Mouse (Mus musculus): ENCODE measurements around the gene Cog8.

The Cog8 gene

DNA sequence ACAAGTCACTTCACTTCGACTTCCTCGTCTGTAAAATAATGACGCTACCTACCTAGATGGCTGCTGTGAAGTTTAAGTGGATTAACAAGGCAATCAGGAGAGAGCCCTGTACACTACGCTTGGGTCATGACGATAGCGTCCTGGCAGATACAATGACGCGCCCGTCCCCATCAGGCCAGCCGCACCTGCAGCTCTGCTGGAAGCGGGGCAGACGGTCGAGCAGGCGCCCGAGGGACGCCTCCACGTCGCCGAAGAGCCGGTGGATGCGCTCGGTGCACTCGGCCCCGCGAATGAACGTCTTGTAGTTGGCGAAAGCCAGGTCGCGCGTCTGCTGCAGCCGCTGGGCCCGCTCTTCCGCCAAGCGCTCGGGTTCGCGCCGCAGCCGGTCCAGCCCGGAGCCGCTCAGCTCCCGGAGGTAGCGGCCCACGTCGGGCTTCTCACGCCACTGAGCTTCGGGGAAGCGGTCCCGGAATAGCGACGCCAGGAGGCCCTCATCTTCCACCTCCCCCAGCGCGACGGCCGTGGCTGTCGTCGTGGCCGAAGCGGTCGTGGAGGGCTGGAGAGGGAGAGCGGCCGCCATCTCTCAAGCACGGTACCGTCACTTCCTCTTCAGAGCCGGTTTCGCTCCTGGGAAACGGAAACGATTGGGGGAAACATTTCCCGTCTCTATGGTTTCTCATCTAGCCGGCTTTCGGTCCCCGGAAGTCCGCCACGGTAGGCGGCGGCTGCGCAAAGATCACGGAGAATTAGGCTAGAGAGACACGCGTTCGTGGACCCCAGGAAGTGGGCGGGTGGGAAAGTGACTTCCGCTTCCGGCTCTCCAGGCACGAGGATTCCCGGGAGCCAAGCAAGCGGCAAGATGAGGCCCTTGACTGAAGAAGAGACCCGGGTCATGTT, at the start of gene Cog8, which contains the start of gene Nip7:
Cog8 (minus strand) TSS at position 614 of the 897 bp plus-strand sequence.
Nip7 (plus strand) TSS at position 802 of the 897 bp plus-strand sequence.
- peak; percentile 95 for DNase-seq (ENCODE audit: low spot score)

DNA sequence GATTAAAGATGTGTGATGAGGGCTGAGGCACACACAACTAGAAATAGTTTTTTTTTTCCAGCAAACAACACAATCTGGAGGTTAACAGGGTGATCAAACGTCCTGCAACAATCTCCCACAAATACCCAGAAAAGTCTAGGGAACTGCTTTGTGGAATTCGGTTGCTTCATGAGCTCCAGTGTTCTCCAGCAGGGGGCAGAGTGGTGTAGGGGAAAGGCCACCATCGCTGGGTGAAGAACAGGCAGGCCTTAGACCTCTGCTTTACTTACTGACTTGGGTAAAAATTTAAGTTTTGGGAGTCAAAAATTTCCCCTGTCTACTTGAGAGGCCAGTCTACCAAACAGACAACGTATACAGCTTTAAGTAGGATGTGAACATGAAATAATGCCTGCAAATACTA, 48.1 kb upstream of the Cog8 start:
- peak; percentile 55 for DNase-seq (ENCODE audit: low spot score)

GRCm38 (mm10) chr8:107100635-107101034, 44.1 kb upstream of the Cog8 start:
- DNase-seq (ENCODE audit: low spot score) = no peak

GRCm38 (mm10) chr8:107096366-107097036, 40.0 kb upstream of the Cog8 start, which contains the start of gene Terf2:
Gene Terf2 (minus strand): TSS chr8:107096547.
- peak; percentile 83 for DNase-seq (ENCODE audit: low spot score)

DNA sequence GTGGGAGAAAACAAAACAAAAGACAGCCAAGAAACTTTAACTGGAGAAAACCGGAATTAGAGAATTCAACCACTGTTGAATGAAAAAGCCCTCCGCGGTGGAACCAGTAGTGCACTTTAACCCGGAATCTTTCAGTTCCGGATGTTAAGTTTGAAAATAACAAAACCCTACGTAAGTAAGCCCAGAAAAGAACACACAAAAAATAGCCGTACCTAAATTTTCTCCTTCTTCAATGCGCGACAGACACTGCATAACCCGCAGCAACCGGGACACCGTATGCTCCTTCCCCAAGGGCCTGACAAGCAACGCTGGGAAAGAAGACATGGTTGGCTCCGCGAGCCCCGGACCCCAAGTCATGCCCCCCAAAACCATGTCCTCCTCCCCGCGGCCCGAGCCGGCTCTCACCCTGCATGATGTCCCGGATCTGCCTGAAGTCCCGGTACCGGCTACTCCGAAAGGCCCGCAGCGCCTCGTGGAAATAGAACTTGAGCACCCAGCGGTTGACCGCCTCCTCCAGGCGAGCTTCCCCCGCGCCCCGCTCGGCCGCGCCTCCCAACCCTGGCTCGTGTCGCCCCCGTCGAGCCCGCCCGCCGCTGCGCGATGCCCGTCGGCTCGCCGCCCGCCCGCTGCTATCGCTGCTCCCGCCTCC, 39.4 kb upstream of the Cog8 start:
- peak; percentile 45 for DNase-seq (ENCODE audit: low spot score)

DNA sequence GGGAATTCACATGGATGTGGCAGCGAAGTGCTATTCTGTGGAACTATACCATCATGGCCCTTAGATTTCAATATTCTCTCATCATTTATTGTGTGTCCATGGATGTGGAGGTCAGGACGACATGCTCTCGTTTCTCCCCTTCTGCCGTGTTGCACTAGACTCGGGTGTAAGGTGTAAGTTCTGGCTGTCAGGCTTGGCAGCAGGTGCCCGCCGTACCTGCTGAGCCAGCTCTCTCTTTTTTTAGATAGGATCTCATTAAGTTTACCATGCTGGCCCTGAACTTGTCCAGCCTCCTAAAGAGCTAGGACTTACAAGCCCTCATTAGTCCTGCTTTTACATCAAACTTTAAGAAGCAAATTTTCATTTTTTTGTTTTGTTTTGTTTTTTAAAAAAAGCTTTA, 34.0 kb upstream of the Cog8 start:
- no peak for DNase-seq (ENCODE audit: low spot score)

GRCm38 (mm10) chr8:107088526-107089063, 32.1 kb upstream of the Cog8 start:
- no peak for DNase-seq (ENCODE audit: low spot score)

GRCm38 (mm10) chr8:107086018-107086417, 29.5 kb upstream of the Cog8 start:
- DNase-seq (ENCODE audit: low spot score) = no peak

- no peak for DNase-seq (ENCODE audit: low spot score)
These were observed 28.9 kb upstream of the Cog8 start for GRCm38 (mm10) chr8:107085358-107085757.

DNA sequence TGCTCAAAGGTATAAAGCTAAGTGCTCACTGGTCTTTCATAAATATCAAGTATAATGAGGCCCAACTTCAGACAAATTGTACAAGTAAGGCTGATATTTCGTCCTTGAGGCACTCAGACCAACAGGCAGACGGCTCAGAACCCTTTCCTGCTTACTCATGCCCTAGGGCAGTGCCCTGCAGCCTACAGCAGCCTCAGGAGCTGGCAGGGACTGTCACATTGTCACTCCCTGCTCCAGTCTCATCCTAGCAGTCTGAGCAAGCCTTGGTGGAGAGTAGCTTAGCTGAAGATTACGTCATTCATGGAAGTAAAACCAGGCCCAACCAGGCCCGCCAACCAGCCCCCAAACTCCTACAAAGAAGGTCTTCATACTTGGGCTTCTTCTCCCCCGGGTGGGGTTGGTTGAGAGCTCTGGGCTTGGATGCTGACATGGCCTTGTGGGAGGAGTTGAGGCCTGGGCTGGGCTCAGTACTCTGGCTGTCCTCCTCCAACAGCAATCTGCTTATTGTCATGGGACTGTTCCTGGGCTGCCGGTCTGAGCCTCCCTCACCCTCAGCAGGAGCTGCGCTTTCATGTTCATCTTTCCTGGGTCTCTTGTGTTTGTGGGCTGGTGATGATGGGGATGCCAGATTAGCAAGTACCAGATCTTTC, 19.9 kb upstream of the Cog8 start:
- DNase-seq (ENCODE audit: low spot score) = no peak

DNA sequence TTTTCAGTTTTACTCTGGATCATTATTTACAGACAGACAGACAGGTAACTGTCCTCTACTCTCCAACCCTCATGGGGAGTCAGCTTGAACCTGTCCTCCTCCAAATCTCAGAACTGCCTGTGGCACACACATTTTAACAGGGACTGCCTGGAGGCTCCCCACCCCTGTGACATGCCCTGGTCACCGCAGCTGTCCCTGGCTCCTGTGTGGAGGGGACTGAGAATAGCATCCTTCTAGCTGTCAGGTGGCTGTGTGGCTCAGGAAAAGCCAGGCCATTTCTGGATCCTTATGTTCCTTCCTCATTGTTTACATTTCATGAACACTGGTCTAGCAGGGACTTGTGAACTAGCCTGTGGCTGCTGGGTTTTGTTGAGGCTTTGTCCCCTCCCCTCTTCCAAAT, 17.6 kb upstream of the Cog8 start:
- no peak for DNase-seq (ENCODE audit: low spot score)

DNA sequence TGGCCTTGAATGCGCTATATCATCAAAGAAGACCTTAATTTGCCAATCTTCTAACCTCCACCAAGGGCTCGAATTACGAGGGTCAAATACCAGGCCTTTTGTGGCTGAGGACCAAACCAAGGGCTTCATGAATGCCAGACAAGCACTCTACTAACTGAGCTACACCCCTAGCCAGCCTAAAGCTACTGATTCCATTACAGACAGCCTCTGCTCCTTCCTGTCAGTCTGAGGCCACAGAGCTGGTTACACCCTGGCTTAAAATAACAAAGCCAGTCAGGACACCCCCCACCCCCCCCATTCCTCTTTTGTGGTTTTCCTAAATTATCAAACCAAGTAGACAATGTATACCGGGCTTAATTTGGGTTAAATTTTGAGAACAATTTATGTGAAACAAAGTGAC, 17.2 kb upstream of the Cog8 start:
- no peak for DNase-seq (ENCODE audit: low spot score)

GRCm38 (mm10) chr8:107065511-107066496, 9.3 kb upstream of the Cog8 start, which contains the start of gene Tmed6:
Gene Tmed6 (minus strand): TSS chr8:107065644.
- peak; percentile 79 for DNase-seq (ENCODE audit: low spot score)

DNA sequence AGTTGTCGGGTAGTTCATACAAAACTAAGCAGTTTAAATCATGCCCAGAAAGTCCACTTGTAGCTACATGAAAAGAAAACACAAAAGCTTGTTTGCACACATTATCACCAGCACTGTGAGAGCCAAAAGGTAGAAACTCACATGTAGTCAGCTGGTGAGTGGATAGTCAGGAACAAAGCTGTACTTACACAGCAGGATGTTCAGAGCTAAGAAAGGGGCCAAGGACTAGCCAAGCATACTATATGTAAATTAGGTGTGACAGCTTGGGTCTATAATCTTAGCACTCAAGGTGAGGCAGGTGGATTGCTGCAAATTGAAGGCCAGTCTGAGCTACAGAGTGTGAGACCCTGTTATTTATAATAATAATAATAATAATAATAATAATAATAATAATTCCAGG, 6.1 kb upstream of the Cog8 start:
- DNase-seq (ENCODE audit: low spot score) = no peak

DNA sequence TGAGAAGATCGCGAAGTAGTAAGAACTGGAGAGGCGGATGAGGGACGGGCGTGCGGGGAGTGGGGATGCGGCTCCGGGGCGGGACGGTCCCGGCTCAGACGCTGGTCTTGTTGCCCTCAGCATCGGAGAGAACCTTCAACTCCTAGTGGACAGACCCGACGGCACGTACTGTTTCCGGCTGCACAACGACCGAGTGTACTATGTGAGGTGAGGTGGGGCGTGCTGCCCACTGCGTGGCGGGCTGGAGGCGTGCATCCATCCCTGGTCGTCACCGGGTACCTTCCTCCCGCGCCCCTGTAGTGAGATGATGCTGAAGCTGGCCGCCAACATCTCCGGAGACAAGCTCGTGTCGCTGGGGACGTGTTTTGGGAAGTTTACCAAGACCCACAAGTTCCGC, 482 bp upstream of the Cog8 start:
- no peak for DNase-seq (ENCODE audit: low spot score)

GRCm38 (mm10) chr8:107052046-107052445, 4.4 kb downstream of the Cog8 start:
- no peak for DNase-seq (ENCODE audit: low spot score)

- DNase-seq (ENCODE audit: low spot score) = no peak
These were observed 7.0 kb downstream of the Cog8 start for GRCm38 (mm10) chr8:107049480-107049879.

DNA sequence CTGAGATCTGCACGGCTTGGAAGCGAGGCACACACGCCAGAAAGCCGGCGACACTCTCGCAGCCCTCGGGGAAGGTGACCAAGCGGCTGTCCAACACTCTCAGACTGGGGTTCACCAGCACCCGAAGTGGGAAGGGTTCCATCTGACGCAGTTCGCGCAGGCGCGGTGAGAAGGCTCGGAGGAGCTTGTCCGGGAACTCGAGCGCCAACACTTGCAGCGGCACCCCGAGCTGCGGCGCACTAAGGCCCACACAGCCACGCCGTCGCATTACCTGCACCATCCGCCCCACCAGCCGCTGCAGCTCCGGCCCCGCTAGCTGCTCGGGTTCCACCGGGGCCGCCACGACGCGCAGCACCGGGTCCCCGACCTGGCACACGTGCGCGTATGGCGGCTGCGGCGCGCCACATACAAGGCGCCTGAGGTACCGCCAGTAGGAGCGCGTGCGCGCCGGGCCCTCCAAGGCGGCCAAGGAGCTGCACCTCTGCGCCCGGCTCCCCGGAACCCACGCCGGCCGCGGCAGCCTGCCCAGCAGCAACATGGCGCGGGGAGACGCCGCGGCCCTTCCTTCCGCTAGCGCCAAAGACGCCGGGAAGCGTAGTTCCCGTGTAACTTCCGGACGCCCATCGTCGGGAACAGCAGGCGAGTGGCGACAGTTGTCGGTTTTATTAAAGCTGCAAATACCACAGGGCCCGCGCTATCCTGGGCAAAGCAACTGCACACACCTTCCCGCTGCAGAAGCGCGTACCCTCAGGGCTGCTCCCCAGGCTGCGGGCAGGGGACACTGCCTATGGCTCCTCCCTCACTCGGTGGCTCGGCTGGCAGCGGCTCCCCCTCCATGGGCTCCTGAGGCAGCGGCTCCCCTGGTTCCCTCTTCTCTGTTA, 8.2 kb downstream of the Cog8 start, which contains the start of gene Pdf:
Pdf (minus strand) TSS at position 554 of the 881 bp plus-strand sequence.
- DNase-seq (ENCODE audit: low spot score) = peak; percentile 69

GRCm38 (mm10) chr8:107046976-107047375, 9.5 kb downstream of the Cog8 start:
- DNase-seq (ENCODE audit: low spot score) = no peak

Measured in c-Kit-positive CD71-positive TER-119-positive erythroid progenitor cells, embryonic 14.5 days (primary cell).